Mouse (Mus musculus) megakaryocyte, embryonic 14.5 days (primary cell): ENCODE data around the gene BC048671. TPM values are rescaled to one million over a fixed set of nuclear protein-coding genes. Genes with fewer than 3 reads are reported as not detected.

Experiments used
- H3K27me3 ChIP-seq: replicated peaks from 2 replicates; pipeline ENCODE3; 2012; ENCODE audit warnings: inconsistent platforms
- H3K36me3 ChIP-seq: replicated peaks from 2 replicates; pipeline ENCODE3; 2012; ENCODE audit warnings: low read length, inconsistent platforms, mixed read lengths
- H3K4me1 ChIP-seq: 2 replicates; pipeline ENCODE4 v1.6.1; 2012; ENCODE audit warnings: inconsistent platforms
- H3K4me3 ChIP-seq: replicated peaks from 2 replicates; pipeline ENCODE3; 2012; ENCODE audit warnings: moderate library complexity, mild to moderate bottlenecking, inconsistent platforms
- H3K9me3 ChIP-seq: 2 replicates; pipeline ENCODE4 v1.6.1; 2012; ENCODE audit warnings: inconsistent platforms
- FLI1 ChIP-seq: IDR thresholded peaks from 2 replicates; pipeline ENCODE4 v1.6.1; 2012; ENCODE audit warnings: low read length, inconsistent platforms, mixed read lengths
- GATA1 ChIP-seq: IDR thresholded peaks from 3 replicates; pipeline ENCODE4 v1.6.1; 2012; ENCODE audit warnings: mixed read lengths, low read length, inconsistent platforms, borderline replicate concordance
- polyA plus RNA-seq: library from polyadenylated mRNA; stranded (reverse); fragments of >175 nt; gene quantifications from 2 replicates; pipeline ENCODE4 v1.2.3, GENCODE M21; 2012; ENCODE audit warnings: low replicate concordance; ENCODE audit not compliant: insufficient read depth

Gene BC048671
- polyA plus RNA-seq, 1 experiment, result not detected

- Histone ChIP-seq H3K9me3 (no peaks in the 10 kb centered on the region), H3K36me3 (no peaks in the 10 kb centered on the region), H3K4me1 (peaks cover 1% of the 10 kb centered on the region; the same call in 1 of the 2 replicates), H3K4me3 (no peak overlapping the region), H3K27me3 (peaks cover 73% of the 10 kb centered on the region)
- TF ChIP-seq FLI1 (no peak), GATA1 (no peak)
Measured at GRCm38 (mm10) chr6:90350011-90350410, 49.0 kb downstream of the BC048671 start.

Other genes with a start within 250 kb of the BC048671 start
- gene Vmn1r49, start 222.7 kb upstream of the BC048671 start, polyA plus RNA-seq, result not detected in 2 replicates
- not detected in 2 replicates for gene Vmn1r50, start 199.8 kb upstream of the BC048671 start, polyA plus RNA-seq
- gene Vmn1r51, start 178.6 kb upstream of the BC048671 start, polyA plus RNA-seq, result 0.03 TPM in 1 of 2 replicates, not detected in the other
- gene Vmn1r52, start 126.4 kb upstream of the BC048671 start, polyA plus RNA-seq, result not detected in 2 replicates
- not detected in 2 replicates for gene V1ra8, start 98.4 kb upstream of the BC048671 start, polyA plus RNA-seq
- gene Vmn1r53, start 76.8 kb upstream of the BC048671 start, polyA plus RNA-seq, result not detected in 2 replicates
- gene Vmn1r54, start 54.9 kb upstream of the BC048671 start, polyA plus RNA-seq, result not detected in 2 replicates
- 0.13 TPM in 1 of 2 replicates, not detected in the other for gene Chst13, start 24.0 kb downstream of the BC048671 start, polyA plus RNA-seq
- gene Uroc1, start 32.1 kb downstream of the BC048671 start, polyA plus RNA-seq, result not detected in 2 replicates
- gene Zxdc, start 68.3 kb downstream of the BC048671 start, polyA plus RNA-seq, result 7.1 and 22.5 TPM in 2 replicates
- 0.20 TPM in 1 of 2 replicates, not detected in the other for gene Cfap100, start 127.6 kb downstream of the BC048671 start, polyA plus RNA-seq
- gene Klf15, start 161.4 kb downstream of the BC048671 start, polyA plus RNA-seq, result 0.12 and 3.0 TPM in 2 replicates
- 7.3 and 7.4 TPM in 2 replicates for gene Aldh1l1, start 185.2 kb downstream of the BC048671 start, polyA plus RNA-seq